Comparison of ENCODE assay signal across 8 mouse cellular contexts in genomic region chr4:155172909-155173821, GRCm38 (mm10). TPM values are rescaled to one million over a fixed set of nuclear protein-coding genes. Genes with fewer than 3 reads are reported as not detected.
A peak's percentile ranks its signal among the peaks of the same experiment; 100 is the strongest.
DNase-seq lines count a peak whose midpoint lies in the region; ATAC-seq lines count a peak whose summit lies in the region.

No protein-coding gene starts in this region.

- peaks cover 64% of the 10 kb centered on the region for H3K4me1 ChIP-seq in hindbrain, embryonic 14.5 days (replicated peaks; ENCODE audit: control insufficient read depth, insufficient read depth, low read length)

- H3K4me2 ChIP-seq in hindbrain, embryonic 14.5 days (replicated peaks), result peak overlapping the region; percentile 19

- H3K4me3 ChIP-seq in hindbrain, embryonic 14.5 days (replicated peaks; ENCODE audit: low read length), result no peak overlapping the region

- DNase-seq in NIH3T3 (ENCODE audit: low read depth), result peak; percentile 98
- peak; percentile 78 to 81 for DNase-seq in cerebellum, postnatal 10 days
- DNase-seq in frontal cortex, postnatal 36 days (ENCODE audit: low spot score in 2 of 2), result peak; percentile 60 to 66
- DNase-seq in hindbrain, embryonic 14.5 days (ENCODE audit: low spot score), result peak; percentile 79
- DNase-seq in layer of hippocampus, postnatal 36 days, result peak; percentile 62 to 73
- peak; percentile 97 for DNase-seq in lung, postnatal 25 days (ENCODE audit: low spot score)
- peak; percentile 70 for DNase-seq in right cerebral cortex, postnatal 14 days

- H3K27ac ChIP-seq in hindbrain, embryonic 14.5 days, result peak overlapping the region; percentile 89

- no peaks in the 10 kb centered on the region for H3K27me3 ChIP-seq in hindbrain, embryonic 14.5 days (ENCODE audit: control insufficient read depth, insufficient read depth, low read length)

- peak; percentile 82 for ATAC-seq in hindbrain, embryonic 14.5 days (ENCODE audit: low FRiP score)
- ATAC-seq in erythroid progenitor cell, adult 5-6 weeks (replicated peaks; ENCODE audit: low FRiP score, poor library complexity, severe bottlenecking), result no peak

- no peaks in the 10 kb centered on the region for H3K9me3 ChIP-seq in hindbrain, embryonic 14.5 days (ENCODE audit: control insufficient read depth, low read length)

- 4% methylated on average over 21 of the region's 21 CpGs for WGBS in hindbrain, embryonic 14.5 days

- H3K36me3 ChIP-seq in hindbrain, embryonic 14.5 days (replicated peaks; ENCODE audit: control insufficient read depth, insufficient read depth), result no peaks in the 10 kb centered on the region

- peak overlapping the region; percentile 2; the same call in 1 of the 2 replicates for H3K9ac ChIP-seq in hindbrain, embryonic 14.5 days

RNA-seq across cellular contexts. Expression of gene Ski, which starts 49.2 kb away (rescaled TPM):
- 15.1 and 15.6 TPM in 2 replicates for polyA plus RNA-seq in hindbrain, embryonic 14.5 days (2014; fragmentation: Nextera tagmentation; extraction: Ambion mirVana)
- 100 to 1,000 TPM; 126 to 132 TPM for total RNA-seq in layer of hippocampus, postnatal 36 days (2021)
- total RNA-seq in erythroid progenitor cell, adult 5-6 weeks (2015; ENCODE audit: low replicate concordance), result 5.0 and 9.7 TPM in 2 replicates
- total RNA-seq in erythroid progenitor cell, adult 5-6 weeks (2017; ENCODE audit: low replicate concordance), result 1.7 and 2.7 TPM in 2 replicates

Comparison
In these comparisons a context has a peak if more than half of its experiments do, and no peak if none do; other contexts are left out.
1. RNA of gene Ski, which starts 49.2 kb away (total RNA-seq): 126 to 132 TPM in layer of hippocampus, postnatal 36 days; 1.7 to 9.7 TPM in erythroid progenitor cell, adult 5-6 weeks; every median in the first group is over 10 times any median in the second.
2. Peak in every context shown above with its lines, with median percentiles within 50 percentile points of each other: DNase-seq.